Mouse (Mus musculus): ENCODE data around the gene Catsper4.
A peak's percentile ranks its signal among the peaks of the same experiment; 100 is the strongest.

The Catsper4 gene

DNA sequence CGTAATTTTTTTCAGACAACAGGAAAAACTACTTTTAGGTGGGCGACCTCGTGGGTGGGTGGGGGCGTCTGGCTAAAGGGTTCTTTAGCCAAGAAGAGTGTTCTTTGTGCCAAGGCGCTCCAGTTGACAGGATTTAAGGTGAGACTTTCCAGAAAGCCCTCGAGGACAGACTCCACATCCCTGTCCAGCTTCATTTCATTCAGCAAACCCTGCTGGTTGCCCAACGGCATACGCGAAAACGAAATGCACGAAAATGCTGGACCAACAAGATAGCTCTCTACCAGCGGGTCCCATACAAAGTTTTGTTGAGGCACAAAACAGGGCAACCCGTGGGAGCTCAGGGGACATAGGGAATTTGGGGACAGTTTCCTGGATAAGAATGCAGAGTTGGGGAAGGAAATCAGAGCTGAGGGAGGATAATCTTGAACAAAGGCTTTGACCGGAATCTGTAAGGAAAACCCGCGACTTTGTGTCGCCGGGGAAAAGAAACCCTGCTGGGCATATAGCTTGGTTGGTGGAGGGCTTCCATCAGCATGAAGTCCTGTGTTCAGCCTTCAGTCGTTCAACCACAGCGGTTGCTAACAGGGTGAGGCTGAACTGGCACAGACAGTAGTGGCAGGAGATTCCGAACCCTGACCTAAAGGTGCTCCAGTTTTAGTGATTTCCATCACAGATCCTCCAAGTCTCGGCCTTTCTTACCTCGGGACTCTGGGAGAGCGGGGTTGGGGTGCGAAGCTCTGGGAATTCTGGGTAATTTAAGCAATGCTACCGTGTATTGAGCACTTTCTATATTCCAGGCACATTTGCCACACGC is 23.1 kb upstream of the Catsper4 start:
- no peak for DNase-seq (ENCODE audit: low read depth)

DNA sequence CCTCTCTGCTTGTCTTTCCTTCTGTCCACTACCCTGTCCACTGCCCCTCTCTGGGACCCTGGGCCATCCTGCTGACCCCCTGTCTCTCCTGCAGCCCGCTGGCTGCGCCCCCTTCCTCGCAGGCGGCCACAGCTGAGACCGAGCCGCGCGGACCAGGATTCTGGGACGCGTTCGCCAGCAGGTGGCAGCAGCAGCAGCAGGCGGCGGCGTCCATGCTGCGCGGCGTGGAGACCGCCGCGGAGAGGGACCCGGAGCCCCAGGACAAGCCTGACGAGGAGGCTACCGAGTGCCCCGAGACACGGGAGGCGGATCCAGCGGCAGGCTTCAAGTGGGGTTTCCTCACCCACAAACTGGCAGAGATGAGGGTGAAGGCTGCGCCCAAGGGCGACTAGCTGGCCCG is 22.5 kb upstream of the Catsper4 start:
- no peak for DNase-seq (ENCODE audit: low read depth)

DNA sequence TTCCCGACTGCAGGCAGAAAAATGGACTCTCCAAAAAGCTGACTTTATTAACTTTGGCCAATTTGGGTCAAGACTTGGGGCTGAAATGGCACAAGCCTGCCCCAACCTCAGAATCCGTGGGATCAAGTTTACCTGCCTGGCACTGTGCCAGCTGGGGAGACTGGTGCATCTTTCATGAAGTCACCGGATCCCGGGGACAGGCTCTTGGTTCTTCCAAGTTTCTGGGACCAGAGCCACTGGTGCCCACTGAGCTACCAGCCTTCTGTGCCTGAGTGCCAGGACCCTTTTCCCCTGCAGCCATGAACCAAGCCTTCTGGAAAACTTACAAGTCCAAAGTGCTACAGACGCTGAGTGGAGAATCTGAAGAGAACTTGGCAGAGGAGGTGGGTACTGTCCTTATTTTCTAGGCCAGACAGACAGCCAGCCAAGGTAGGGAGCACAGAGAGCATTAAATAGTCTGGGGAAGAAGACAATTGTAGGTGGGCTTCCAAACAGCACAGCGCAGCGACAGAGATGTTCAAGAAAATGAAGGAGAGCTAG is 19.6 kb upstream of the Catsper4 start, which contains the start of gene Gm30191:
Gm30191 (plus strand) TSS at position 217 of the 540 bp plus-strand sequence.
- DNase-seq (ENCODE audit: low read depth) = no peak

DNA sequence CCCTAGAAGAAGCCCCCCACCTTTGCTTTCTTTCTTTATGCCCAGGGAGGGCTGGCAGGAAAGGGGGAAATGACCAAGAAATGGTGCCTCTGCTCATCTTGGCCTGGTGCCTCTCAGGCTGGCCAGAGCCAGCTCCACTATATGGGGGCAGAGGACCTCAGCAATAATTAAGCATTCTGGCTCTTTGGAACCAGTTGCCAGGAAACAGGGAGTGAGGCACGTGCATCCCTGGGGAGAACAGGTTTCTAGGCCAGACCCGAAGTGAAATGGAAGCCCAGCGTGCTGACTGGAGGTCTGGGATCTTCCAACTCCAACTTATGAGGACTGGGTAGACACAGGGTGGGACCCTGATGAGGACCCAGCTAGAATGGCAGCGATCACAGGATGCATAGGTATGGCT is 19.1 kb upstream of the Catsper4 start:
- DNase-seq (ENCODE audit: low read depth) = no peak

DNA sequence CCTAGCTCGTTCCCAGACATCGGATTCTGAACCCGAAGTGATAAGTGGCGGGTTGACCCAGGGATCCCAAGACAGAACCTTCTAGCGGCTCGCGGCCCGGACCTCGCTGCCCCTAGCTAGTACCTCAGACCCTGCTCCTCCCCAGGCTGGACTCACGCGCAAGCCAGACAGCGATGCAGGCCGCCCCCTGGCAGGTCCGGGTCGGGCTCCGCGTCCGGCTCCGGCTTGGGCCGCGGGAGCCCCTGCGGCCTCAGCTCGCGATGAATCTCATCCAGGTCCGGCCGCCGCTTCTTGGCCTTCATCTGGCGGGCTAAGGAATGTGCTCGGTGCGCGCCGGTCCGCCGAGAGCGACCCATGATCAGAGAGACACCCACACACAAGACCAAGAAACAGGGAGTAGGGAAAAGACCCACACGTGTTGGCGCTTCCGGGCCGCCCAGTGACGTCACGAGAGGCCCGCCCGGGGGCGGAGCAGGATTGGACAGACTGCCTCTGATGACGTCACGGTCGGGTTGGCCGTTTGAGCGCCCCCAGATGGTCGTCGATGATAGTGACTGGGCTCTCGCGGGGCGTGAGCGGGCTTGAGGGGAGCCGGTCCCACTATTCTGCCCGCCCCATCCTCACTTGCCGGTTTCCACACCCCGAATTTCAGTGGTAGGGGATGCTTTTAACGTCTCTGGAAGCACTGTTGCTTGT is 18.1 kb upstream of the Catsper4 start, which contains the start of gene Zfp593:
Zfp593 (minus strand) TSS at position 445 of the 696 bp plus-strand sequence.
- DNase-seq (ENCODE audit: low read depth) = peak; percentile 89

DNA sequence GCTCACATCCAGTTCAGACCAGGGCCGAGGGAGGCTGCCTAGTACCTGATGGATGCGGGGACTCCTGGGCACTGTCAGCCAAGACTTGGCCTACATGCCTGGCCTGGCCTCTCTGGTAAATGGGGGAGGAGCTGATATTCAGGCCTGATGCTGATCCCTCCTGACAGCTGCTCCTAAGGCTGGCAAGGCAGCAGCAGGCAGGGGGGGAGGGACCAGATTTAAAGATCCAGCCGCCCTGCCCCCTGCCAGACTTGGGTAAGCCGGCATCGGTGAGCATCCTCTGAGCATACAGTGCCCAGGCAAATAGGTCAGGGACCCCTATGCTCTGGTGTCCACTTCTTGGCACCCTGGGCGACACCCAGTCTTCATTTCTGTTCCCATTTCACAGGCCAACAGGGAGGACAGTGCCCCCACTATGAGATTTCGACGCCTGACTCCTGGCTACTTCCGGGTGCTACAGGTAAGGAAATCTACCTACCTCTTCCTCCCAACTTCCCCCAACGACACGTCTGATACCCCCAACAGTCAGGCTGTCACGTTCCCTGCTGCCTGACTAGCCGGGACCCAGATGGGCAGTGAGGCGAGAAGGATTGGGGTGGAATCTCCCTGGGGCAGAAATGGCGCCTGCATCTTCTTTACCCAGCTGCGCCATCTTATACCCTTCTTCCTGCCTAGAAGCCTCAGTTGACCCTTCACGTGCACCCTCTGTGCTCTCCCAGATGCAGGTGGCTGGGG is 16.5 kb upstream of the Catsper4 start, which contains the start of gene E130218I03Rik:
E130218I03Rik (plus strand) TSS at position 147 of the 735 bp plus-strand sequence.
- DNase-seq (ENCODE audit: low read depth) = no peak

DNA sequence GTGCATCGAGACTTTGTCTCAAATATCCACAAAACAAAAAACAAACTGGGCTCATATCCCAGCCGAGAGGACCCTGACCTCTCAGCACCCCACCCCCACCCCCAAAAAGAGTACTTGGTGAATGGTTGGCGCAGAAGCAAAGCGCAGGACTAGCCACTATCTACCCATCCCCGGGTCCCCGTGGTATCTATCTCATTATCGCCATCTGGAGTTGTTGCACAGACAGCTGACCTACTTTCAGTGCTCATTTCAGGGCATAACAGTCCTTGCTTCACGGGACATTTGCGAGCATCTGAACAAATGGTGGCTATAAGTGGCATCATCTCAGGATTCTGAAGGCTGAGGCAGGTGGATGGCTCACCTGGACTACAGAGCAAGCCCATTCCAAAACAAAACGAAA is 11.5 kb upstream of the Catsper4 start:
- DNase-seq (ENCODE audit: low read depth) = no peak

DNA sequence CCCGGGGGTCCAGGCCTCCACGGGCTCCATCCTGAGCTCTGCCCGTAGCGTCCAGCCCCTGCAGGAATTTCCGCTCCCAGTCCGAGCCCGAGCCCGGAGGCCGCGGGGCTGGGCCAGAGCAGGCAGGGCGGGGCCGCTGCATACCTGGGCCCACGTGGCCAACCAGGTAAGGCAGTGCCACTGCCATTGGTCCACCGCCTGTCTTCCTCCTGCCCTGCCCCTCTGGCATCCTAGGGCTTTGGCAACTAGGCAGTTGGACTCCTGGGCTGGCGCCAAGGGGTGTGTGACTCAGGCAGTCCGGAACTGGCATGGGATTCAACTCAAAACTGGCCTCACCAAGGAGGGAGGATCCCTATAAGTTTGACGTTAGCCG is 11.1 kb upstream of the Catsper4 start, which contains the start of gene Cnksr1:
Cnksr1 (minus strand) TSS at position 121 of the 373 bp plus-strand sequence.
- no peak for DNase-seq (ENCODE audit: low read depth)

DNA sequence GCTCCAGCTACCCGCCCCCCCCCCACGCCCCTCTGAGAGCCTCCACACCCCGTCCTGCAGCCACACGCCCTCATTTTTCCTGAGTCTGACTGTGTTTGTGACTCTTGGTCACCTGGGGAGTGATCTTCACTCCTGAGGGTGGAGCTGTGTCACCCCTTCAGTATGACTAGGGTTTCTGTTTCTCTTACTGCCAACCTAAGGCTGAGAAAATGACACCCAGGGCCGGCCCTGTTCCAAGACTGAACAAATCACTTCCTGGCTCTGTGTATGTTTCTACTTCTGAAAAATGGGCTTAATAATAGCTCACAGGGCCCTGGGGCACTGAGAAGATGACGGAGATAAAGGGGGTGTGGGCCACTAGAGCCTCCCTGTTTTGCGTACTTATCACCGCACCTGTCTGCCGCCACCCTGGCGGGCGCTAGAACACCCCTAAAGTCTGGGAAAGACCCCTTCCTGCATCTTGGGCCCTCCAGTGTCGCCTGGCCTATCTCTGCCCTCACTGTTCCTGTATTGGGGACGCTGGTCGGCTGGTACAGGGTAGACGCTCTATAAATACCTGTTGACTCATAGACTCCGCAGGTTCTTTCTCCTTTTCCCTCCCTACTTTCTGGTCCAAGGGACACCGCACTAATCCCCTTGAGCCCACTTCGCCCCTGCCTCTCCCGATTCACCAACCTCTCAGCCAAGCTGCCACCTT is 10.5 kb upstream of the Catsper4 start:
- no peak for DNase-seq (ENCODE audit: low read depth)

DNA sequence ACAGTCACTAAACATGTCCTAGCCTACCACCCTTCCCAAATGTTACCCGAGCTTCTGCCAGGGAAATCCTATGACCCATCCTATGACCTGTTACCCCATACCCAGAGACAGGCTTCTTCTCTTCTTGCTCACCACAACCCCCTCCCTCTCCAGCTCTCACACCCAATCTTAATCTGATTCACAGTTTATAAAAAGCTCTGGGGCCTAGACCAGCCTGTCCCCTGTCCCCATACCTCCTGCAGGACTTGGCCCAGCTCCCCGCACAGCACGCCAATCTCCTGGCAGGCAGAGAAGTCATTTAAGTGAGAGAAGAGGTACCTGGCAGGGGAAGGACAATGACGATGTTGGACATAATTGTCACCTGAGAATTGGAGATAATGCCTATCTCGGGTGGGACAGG is 7.7 kb upstream of the Catsper4 start:
- no peak for DNase-seq (ENCODE audit: low read depth)

DNA sequence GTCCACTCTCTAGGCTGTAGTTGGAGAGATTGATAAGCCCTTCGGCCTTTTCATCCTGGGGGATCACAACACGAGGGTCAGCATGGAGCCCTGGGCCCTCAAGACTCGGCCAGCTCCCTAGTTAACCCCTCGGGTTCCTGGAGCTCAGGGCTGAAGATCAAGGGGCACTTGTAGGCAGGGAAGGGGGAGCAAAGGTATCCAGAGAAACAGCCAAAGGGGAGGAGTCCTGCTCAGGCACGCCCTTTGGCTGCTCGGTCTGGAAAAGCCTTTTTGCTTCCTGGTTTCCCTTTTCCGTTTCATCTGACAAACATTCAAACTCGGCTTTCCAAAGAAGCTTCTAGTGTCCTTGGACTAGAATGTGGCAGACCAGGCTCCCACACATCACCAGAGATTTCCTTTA is 3.2 kb upstream of the Catsper4 start:
- no peak for DNase-seq (ENCODE audit: low read depth)

DNA sequence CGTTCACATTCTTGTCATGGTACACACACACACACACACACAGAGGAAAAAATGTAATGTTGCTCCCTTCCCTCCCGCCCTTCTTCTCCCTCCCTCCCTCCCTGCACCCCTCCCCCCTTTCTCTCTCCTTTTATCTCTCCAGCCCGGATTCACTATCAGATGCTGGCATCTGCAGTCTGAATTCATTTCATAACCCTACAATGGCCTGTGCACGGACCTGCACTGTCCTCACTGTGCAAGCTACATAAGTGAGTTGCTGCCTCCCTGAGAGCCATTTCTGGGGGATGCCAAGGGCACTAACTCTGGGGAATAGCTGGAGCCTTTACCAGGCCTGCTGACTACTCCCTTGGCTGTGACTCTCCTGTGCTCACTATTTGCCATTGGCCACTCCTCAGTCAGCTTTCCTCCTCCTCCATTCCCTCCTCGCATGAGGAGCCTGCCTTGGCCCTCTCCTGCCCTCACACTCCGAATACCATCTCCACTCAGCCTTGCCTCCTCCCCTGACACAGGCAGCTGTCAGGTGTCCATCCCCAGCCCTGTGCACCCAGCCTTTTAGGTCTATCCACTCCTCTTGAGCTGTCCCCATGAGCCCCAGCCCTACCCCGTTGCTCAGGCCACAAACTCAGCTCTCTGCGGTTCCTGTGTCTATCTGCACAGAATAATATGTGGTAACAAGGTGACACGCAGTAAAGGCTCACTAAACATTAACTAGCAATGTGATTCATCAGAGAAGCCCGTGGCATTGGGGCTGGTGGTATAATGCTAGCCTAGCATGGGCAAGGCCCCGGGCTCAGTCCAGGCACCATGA is 4.2 kb downstream of the Catsper4 start:
- no peak for DNase-seq (ENCODE audit: low read depth)

DNA sequence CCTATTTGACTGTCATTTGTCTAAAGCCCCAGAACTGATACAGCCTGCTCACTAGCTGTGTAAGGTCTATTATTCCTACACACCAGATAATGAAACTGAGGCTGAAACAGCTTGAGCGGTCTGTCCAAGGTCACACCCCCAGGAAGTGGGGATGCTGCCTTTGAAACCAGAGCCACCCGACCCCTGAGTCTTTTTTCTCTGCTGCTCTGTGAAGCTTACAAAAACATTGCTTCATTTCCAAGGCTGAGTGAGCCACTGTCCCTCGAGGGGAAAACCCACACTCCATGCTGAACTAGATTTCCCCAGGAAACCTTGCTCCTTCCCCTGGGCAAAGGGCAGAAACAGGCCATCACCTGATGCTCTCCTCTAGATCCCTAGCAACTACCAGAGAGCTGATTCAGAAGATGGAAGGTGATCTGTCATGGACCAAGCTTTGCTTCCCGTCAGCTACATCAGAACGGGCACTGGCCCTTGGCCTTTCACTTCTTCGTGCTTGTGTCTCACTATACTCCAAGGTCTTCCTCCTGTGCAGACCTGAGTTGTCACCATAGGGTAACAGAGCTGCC is 20.6 kb downstream of the Catsper4 start:
- no peak for DNase-seq (ENCODE audit: low read depth)

DNA sequence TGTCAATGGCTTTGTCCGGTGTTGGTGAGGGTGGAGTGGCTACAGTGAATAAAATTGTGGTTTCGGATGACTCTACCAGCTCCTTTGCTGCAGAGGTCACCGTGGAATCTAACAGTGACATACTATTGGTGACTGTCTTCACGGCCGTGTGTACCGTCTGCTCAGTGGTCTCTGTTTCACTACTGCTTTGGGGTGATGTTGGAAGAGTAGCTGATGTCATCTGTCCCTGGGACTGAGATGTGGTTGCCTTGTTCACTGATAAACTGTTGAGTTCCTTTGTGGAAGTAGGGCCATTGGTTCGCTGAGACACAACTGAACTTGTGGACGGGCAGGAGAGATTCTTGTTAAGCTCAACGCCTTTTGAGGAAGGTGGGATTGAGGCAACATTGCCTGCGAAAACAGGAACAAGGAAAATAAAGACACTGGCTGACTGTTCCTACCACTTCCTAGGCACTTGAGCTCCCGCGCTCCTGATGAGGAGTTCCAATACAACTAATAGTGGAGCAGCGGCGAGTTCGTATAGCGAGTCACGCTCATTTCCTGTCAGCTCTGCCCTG is 23.8 kb downstream of the Catsper4 start:
- no peak for DNase-seq (ENCODE audit: low read depth)

DNA sequence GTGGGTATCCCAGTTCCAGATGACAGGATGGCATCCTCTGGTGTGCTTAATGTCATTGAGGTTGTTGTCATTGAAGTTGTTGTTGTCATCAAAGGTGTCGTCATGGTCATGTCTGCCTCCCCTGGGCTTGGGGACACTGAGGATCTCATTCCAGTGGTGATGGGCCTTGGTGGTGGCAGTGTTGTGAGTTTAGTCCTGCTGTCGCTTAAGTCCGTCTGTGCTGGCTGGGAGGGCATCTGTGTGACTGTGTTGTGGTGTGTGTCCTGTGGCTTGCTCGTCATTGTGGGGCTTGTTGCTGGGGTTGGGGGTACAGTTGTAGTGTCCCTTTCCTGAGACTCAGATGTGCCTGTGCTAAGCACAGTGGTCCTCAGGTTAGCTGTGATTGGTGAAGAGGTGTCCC is 24.3 kb downstream of the Catsper4 start, which contains the start of gene Gm7534:
Gm7534 (minus strand) TSS at position 101 of the 400 bp plus-strand sequence.
- no peak for DNase-seq (ENCODE audit: low read depth)

DNA sequence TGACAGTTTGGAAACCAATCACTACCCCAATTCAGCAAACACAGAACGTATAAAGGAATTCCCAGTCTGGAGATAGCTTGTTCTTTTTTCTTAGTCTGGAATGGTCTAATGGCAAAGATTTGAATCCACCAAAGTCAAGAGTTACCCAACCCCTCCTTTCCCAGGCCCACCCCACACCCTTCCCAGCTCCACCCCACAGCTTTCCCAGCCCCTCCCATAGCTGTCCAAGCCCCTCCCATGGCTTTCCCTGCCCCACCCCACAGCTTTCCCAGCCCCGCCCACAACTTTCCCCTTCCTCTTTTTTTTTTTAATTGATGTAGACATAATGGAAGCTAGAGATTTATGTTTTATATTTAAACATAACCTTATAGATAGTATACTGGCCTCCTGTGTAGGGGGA is 27.8 kb downstream of the Catsper4 start:
- no peak for DNase-seq (ENCODE audit: low read depth)

DNA sequence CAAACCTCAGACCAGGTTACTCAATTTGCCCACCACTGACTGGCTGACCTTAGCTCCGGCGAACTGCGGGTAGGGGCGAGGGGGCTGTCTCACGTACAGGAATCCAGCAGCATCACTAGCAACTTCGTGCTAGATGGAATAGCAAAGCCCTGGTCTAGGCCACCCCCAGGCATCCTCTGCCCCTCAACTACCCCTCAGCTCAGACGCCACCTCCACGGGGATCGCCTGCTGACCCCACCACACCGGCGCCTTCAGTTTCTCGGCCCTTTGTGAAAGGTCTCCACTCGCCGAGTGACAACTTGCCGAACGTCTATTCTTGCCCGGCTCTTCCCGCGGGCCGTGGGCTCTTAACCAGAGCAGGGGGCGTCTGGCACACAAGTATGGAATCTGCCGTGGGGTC is 40.9 kb downstream of the Catsper4 start:
- DNase-seq (ENCODE audit: low read depth) = no peak

DNA sequence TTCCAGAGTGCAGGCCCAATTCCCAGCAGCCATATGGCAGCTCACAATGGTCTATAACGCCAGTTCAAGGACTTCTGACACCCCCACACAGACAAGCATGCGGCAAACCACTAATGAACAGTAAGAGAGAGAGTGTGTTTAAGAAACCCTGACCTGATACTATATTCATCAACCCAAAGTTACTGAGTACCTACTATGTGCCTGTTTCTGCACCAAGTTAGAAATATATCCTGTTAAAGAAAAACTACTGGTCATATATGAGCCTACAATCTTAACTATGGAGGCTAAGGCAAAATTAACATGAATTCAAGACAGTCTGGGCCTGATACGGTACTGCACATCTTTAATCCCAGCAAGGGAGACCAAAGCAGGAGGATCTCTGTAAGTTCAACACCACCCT is 41.6 kb downstream of the Catsper4 start:
- DNase-seq (ENCODE audit: low read depth) = no peak

DNA sequence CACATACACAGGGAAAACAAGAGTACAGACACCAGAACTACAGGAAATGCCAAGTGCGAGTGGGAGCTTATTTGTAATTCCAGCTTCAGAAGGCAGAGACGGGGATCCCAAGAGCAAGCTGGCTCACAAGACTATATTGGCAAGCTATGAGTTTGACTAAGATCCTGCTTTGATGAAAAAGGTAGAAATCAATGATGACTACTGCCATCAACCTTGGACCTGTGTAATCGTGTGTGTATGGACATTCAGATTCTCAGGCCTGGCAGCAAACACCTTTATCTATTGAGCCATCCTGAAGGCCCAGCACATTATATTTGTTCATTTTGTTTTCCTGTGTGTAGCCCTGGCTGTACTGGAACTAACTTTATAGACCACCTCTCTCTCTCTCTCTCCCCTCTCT is 43.5 kb downstream of the Catsper4 start:
- DNase-seq (ENCODE audit: low read depth) = no peak

DNA sequence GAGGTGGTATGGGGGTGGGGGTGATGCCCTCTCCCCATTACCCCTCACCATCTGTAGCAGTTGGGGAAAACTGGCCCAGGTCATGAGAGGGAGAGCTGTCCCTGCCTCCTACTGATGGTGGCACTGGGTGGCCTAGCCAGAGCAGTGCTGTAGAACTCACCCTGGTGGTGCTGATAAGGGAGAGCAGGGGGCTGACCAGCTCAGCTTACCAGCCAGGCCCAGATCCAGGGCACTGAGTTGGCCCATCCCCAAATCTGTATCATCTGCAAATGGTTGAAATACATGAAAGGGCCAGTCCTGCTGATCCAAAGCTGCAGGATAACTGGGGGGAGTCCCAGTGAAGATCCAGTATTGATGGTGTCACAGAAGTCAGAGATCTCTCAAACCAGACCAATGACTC is 45.4 kb downstream of the Catsper4 start:
- DNase-seq (ENCODE audit: low read depth) = no peak

All from c-Kit-positive CD71-negative TER-119-negative erythroid progenitor cells, embryonic 14.5 days (primary cell).